Comparison of ENCODE assay signal across 8 mouse cellular contexts in the genomic region with DNA sequence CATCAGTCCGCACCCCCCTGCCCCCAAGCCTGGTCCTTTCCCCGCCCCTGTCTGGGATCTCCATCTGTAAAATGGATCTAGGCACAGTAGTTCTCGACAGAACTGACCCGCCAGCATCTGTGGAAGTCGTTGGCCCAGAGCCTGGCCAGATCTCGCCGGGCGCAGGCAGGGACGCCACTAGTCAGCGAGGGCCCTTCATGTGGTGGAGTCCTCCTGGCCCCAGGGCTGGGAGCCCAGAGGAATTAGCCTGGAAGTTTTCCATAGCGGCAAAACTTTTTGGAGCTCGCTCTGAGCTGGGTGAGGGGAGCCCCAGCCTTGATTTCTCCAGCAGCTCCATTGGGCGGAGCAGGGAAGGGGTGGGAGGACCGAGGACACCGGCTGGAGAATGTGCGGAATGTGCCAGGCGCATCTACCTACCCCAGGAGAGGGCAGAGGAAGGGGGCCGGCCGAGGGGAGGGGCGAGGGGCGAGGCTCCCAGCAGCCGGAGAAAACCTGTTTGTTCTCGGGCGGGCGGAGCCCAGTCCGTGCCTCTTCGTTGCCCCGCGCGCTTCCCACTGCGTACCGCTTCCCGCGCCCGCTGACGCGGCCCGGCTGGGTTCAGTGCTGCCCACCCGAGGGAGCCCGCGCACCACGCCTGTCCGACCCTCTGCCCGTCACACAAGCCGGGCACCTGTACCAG. TPM values are rescaled to one million over a fixed set of nuclear protein-coding genes. Genes with fewer than 3 reads are reported as not detected.
DNase-seq lines count a peak whose midpoint lies in the region; ATAC-seq and TF ChIP-seq lines count a peak whose summit lies in the region.

A gene (plus strand): TSS at position 499 of the 679 bp plus-strand sequence.

- ATAC-seq in forebrain, postnatal 0 days, result peak; percentile 70
- peak; percentile 44 to 51; a peak in 2 of 4 replicates for ATAC-seq in hematopoietic stem cell, adult 5-6 weeks (replicated peaks in 1 of 2; ENCODE audit: insufficient read depth in 1 of 2, low FRiP score in 2 of 2, low TSS enrichment in 1 of 2, low read depth in 1 of 2, poor library complexity in 2 of 2, severe bottlenecking in 2 of 2)
- ATAC-seq in limb, embryonic 12.5 days (ENCODE audit: insufficient number of reproducible peaks, insufficient read depth, low FRiP score, low TSS enrichment, low read depth), result peak; percentile 80
- peak; percentile 75 for ATAC-seq in midbrain, embryonic 13.5 days

- 32% methylated on average over 43 of the region's 45 CpGs for WGBS in forebrain, postnatal 0 days
- 18% methylated on average over 35 of the region's 45 CpGs for WGBS in limb, embryonic 12.5 days
- 22% methylated on average over 42 of the region's 45 CpGs for WGBS in midbrain, embryonic 13.5 days

- H3K27me3 ChIP-seq in forebrain, postnatal 0 days (ENCODE audit: insufficient read depth, low read length), result no peaks in the 10 kb centered on the region; the same call in 1 of the 2 replicates
- H3K27me3 ChIP-seq in limb, embryonic 12.5 days, result peaks cover 57% of the 10 kb centered on the region
- peaks cover 21% of the 10 kb centered on the region for H3K27me3 ChIP-seq in midbrain, embryonic 13.5 days

- peak within 1 kb of the TSS; percentile 33 for H3K4me3 ChIP-seq in forebrain, postnatal 0 days (ENCODE audit: low read depth, low read length)
- peak within 1 kb of the TSS; percentile 44 for H3K4me3 ChIP-seq in limb, embryonic 12.5 days (replicated peaks)
- peak within 1 kb of the TSS; percentile 37 for H3K4me3 ChIP-seq in midbrain, embryonic 13.5 days (replicated peaks)

- H3K27ac ChIP-seq in forebrain, postnatal 0 days (ENCODE audit: low read depth, low read length), result no peak within 1 kb of the TSS
- no peak within 1 kb of the TSS for H3K27ac ChIP-seq in limb, embryonic 12.5 days
- H3K27ac ChIP-seq in midbrain, embryonic 13.5 days, result no peak within 1 kb of the TSS

- H3K4me1 ChIP-seq in forebrain, postnatal 0 days (ENCODE audit: insufficient read depth), result no peaks in the 10 kb centered on the region
- no peaks in the 10 kb centered on the region for H3K4me1 ChIP-seq in limb, embryonic 12.5 days (replicated peaks)
- H3K4me1 ChIP-seq in midbrain, embryonic 13.5 days (replicated peaks), result no peaks in the 10 kb centered on the region; the same call in 1 of the 2 replicates

- no peaks in the 10 kb centered on the region for H3K9me3 ChIP-seq in forebrain, postnatal 0 days (ENCODE audit: low read length)
- H3K9me3 ChIP-seq in limb, embryonic 12.5 days, result no peaks in the 10 kb centered on the region
- H3K9me3 ChIP-seq in midbrain, embryonic 13.5 days, result no peaks in the 10 kb centered on the region

- DNase-seq in 3T3-L1 (ENCODE audit: low read depth, low spot score) (peak; percentile 49), ZHBTc4 (ENCODE audit: low read depth, low spot score) (peak; percentile 93)
- no peak for DNase-seq in forebrain, postnatal 0 days
- DNase-seq in thymus, postnatal 0 days (ENCODE audit: low spot score), result peak; percentile 33
- DNase-seq in frontal cortex, postnatal 14 days (ENCODE audit: low spot score in 2 of 2), result no peak

- H3K36me3 ChIP-seq in forebrain, postnatal 0 days (ENCODE audit: insufficient read depth), result no peaks in the 10 kb centered on the region
- no peaks in the 10 kb centered on the region for H3K36me3 ChIP-seq in limb, embryonic 12.5 days
- H3K36me3 ChIP-seq in midbrain, embryonic 13.5 days, result no peaks in the 10 kb centered on the region

- H3K9ac ChIP-seq in forebrain, postnatal 0 days, result peak within 1 kb of the TSS; percentile 31; the same call in 1 of the 2 replicates
- H3K9ac ChIP-seq in limb, embryonic 12.5 days (replicated peaks), result peak within 1 kb of the TSS; percentile 51
- no peak within 1 kb of the TSS; the same call in 1 of the 2 replicates for H3K9ac ChIP-seq in midbrain, embryonic 13.5 days (replicated peaks)

- TF ChIP-seq CTCF in forebrain, postnatal 0 days (IDR thresholded peaks at IDR 0.05; ENCODE audit: low read depth), result no peak

- peak within 1 kb of the TSS; percentile 57 for H3K4me2 ChIP-seq in forebrain, postnatal 0 days (ENCODE audit: low read depth)
- peak within 1 kb of the TSS; percentile 65 for H3K4me2 ChIP-seq in limb, embryonic 12.5 days
- peak within 1 kb of the TSS; percentile 58 for H3K4me2 ChIP-seq in midbrain, embryonic 13.5 days (replicated peaks)

RNA-seq across cellular contexts. Expression of the gene that starts here (rescaled TPM):
- 0.77 and 1.9 TPM in 2 replicates for total RNA-seq in forebrain, postnatal 0 days (2014; rRNA removed)
- 0.80 and 1.2 TPM in 2 replicates for polyA plus RNA-seq in forebrain, postnatal 0 days (2015; fragmentation: Nextera tagmentation; extraction: Ambion mirVana)
- 0.13 TPM in 1 of 2 replicates, not detected in the other for total RNA-seq in hematopoietic stem cell, adult 5-6 weeks (2017)
- 7.9 and 9.4 TPM in 2 replicates for polyA plus RNA-seq in limb, embryonic 12.5 days (2016; fragmentation: Nextera tagmentation; extraction: Ambion mirVana)
- polyA plus RNA-seq in midbrain, embryonic 13.5 days (2015; fragmentation: Nextera tagmentation; extraction: Ambion mirVana), result 0.48 and 0.97 TPM in 2 replicates
- 0.78 and 0.96 TPM in 2 replicates for polyA plus RNA-seq in thymus, postnatal 0 days (2015; fragmentation: Nextera tagmentation; extraction: Ambion mirVana)

Comparison
In these comparisons a context has a peak if more than half of its experiments do, and no peak if none do; other contexts are left out.
1. Peak in ATAC-seq in hematopoietic stem cell, adult 5-6 weeks; RNA of the gene not detected or under 1 TPM.
2. Peak in ATAC-seq, H3K4me3 ChIP-seq and H3K4me2 ChIP-seq in midbrain, embryonic 13.5 days; RNA of the gene not detected or under 1 TPM.
3. Peak in DNase-seq in thymus, postnatal 0 days; RNA of the gene not detected or under 1 TPM.
4. DNase-seq: peak in 3T3-L1 (single experiment) and ZHBTc4 (single experiment); none in forebrain, postnatal 0 days (single experiment) and frontal cortex, postnatal 14 days (0 of 2).
5. Peak in every context shown above with its lines, with median percentiles within 50 percentile points of each other: ATAC-seq, H3K4me2 ChIP-seq and H3K4me3 ChIP-seq.